ENCODE assay signal across 9 mouse cellular contexts in genomic region chr17:29035506-29035905, GRCm38 (mm10). TPM values are rescaled to one million over a fixed set of nuclear protein-coding genes. Genes with fewer than 3 reads are reported as not detected.
DNase-seq lines count a peak whose midpoint lies in the region; ATAC-seq and TF ChIP-seq lines count a peak whose summit lies in the region.
"Had no signal": no experiment of that assay in that cellular context is flagged by ENCODE, and none has a peak within 500 bp of the region (broad histone marks: within the 10 kb centered on the region; RNA-seq: fewer than 3 reads in every experiment).

No protein-coding gene starts in this region.

- no peaks in the 10 kb centered on the region for H3K27me3 ChIP-seq in testis, adult 2 months (ENCODE audit: control insufficient read depth, insufficient read depth, low read length)
- H3K27me3 ChIP-seq in liver, embryonic 13.5 days: no peaks in the 10 kb centered on the region

- no peak for ATAC-seq in CD4-positive, CD25-positive, alpha-beta regulatory T cell, adult 4 months
- ATAC-seq in liver, embryonic 13.5 days (ENCODE audit: low read depth): no peak
- ATAC-seq: inflammation-experienced regulatory T-cells, adult 6 months had no signal

- peaks cover 3% of the 10 kb centered on the region for H3K4me1 ChIP-seq in testis, adult 2 months (ENCODE audit: control insufficient read depth, insufficient read depth, low read length)
- peaks cover 66% of the 10 kb centered on the region for H3K4me1 ChIP-seq in liver, embryonic 13.5 days (replicated peaks)

- peak overlapping the region; percentile 88 for H3K4me2 ChIP-seq in liver, embryonic 13.5 days

- no peak overlapping the region for H3K27ac ChIP-seq in testis, adult 2 months (ENCODE audit: control insufficient read depth, insufficient read depth, low read depth, low read length)
- H3K27ac ChIP-seq in liver, embryonic 13.5 days: no peak overlapping the region

- TF ChIP-seq CTCF in testis, adult 2 months (IDR thresholded peaks at IDR 0.05; ENCODE audit: control insufficient read depth, insufficient read depth, insufficient replicate concordance, low read depth, low read length): no peak

- peak overlapping the region; percentile 92 for H3K9ac ChIP-seq in liver, embryonic 13.5 days

- TF ChIP-seq POLR2A in testis, adult 2 months (IDR thresholded peaks at IDR 0.05; ENCODE audit: control insufficient read depth, low read depth, low read length): no peak

- no peaks in the 10 kb centered on the region for H3K9me3 ChIP-seq in liver, embryonic 13.5 days (replicated peaks)

- peak overlapping the region; percentile 34; the same call in 1 of the 2 replicates for H3K4me3 ChIP-seq in testis, adult 2 months (ENCODE audit: control insufficient read depth, low read depth, low read length)
- H3K4me3 ChIP-seq in liver, embryonic 13.5 days (replicated peaks): peak overlapping the region; percentile 79

- peaks cover 9% of the 10 kb centered on the region for H3K36me3 ChIP-seq in testis, adult 2 months (ENCODE audit: control insufficient read depth, insufficient read depth, low read length)
- peaks cover 65% of the 10 kb centered on the region for H3K36me3 ChIP-seq in liver, embryonic 13.5 days

- peak; percentile 32 for DNase-seq in CD4-positive, CD25-positive, alpha-beta regulatory T cell, adult 2 months (ENCODE audit: low read depth, low spot score)
- no peak for DNase-seq in testis, postnatal 14 days (ENCODE audit: low spot score)
- DNase-seq in liver, embryonic 13.5 days: no peak
- DNase-seq in embryo, embryonic 10 days (ENCODE audit: low spot score): no peak
- no peak for DNase-seq in yolk sac, embryonic 10.5 days (ENCODE audit: low spot score)
- no peak for DNase-seq in embryo, embryonic 10.5 days (ENCODE audit: low spot score)

RNA-seq across cellular contexts. Expression of gene Srsf3, which starts 3.1 kb away (rescaled TPM):
- 100 to 1,000 TPM; 232 to 397 TPM for polyA plus RNA-seq in CD4-positive, CD25-positive, alpha-beta regulatory T cell, adult 4 months (2017; shearing (Covaris generic))
- 75.4 and 83.4 TPM in 2 replicates for polyA plus RNA-seq in testis, adult 2 months (2012; rRNA removed)
- polyA plus RNA-seq in liver, embryonic 13.5 days (2015; fragmentation: Nextera tagmentation; extraction: Ambion mirVana): 320 and 398 TPM in 2 replicates

RNA-seq across cellular contexts. Expression of gene Stk38, which starts 27.7 kb away (rescaled TPM):
- 100 to 1,000 TPM; 223 to 306 TPM for polyA plus RNA-seq in CD4-positive, CD25-positive, alpha-beta regulatory T cell, adult 4 months (2017; shearing (Covaris generic))
- 33.9 and 43.7 TPM in 2 replicates for polyA plus RNA-seq in testis, adult 2 months (2012; rRNA removed)
- 38.4 and 44.6 TPM in 2 replicates for polyA plus RNA-seq in liver, embryonic 13.5 days (2015; fragmentation: Nextera tagmentation; extraction: Ambion mirVana)

RNA-seq across cellular contexts. Expression of gene Cdkn1a, which starts 55.3 kb away (rescaled TPM):
- polyA plus RNA-seq in CD4-positive, CD25-positive, alpha-beta regulatory T cell, adult 4 months (2017; shearing (Covaris generic)): 1 to 10 TPM; 2.5 to 4.6 TPM
- 10.5 and 11.3 TPM in 2 replicates for polyA plus RNA-seq in testis, adult 2 months (2012; rRNA removed)
- 8.6 and 10.1 TPM in 2 replicates for polyA plus RNA-seq in liver, embryonic 13.5 days (2015; fragmentation: Nextera tagmentation; extraction: Ambion mirVana)
